Mouse (Mus musculus): ENCODE data around the gene Fras1. TPM values are rescaled to one million over a fixed set of nuclear protein-coding genes. Genes with fewer than 3 reads are reported as not detected.

The Fras1 gene
- polyA plus RNA-seq, 1 experiment = not detected

GRCm38 (mm10) chr5:96494502-96495292, 120.9 kb downstream of the Fras1 start:
- no peak overlapping the region for H3K27ac ChIP-seq (ENCODE audit: insufficient read depth, low read depth, low read length)
- no peaks in the 10 kb centered on the region for H3K4me1 ChIP-seq (ENCODE audit: control insufficient read depth, insufficient read depth, low read length)
- H3K4me3 ChIP-seq (ENCODE audit: insufficient read depth, low read depth, low read length) = no peak overlapping the region
- TF ChIP-seq CTCF (IDR thresholded peaks at IDR 0.05; ENCODE audit: insufficient read depth, low read depth, low read length) = no peak
- no peak for TF ChIP-seq POLR2A (IDR thresholded peaks at IDR 0.05; ENCODE audit: insufficient read depth, low read depth, low read length)
- 93% methylated on average over 7 of the region's 7 CpGs for WGBS

DNA sequence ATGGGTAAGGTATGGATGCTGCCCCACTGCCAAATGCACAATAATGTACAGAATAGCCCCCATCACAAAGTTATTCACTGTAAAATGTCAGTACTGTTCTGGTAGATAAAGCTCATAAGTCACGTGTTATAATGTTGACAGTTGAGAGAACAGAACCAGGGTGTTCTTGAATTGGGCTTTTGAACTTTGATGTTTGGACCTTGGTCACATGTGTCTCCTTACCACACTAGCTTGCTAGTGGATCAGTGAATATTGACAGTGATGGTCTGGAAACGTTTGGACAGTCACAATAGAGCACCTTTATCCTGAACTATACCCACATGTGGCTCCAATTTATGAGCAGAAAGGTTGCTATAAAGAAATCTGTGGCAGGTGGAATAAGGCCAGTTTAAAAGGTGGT, 124.3 kb downstream of the Fras1 start:
- H3K4me3 ChIP-seq (ENCODE audit: insufficient read depth, low read depth, low read length) = no peak overlapping the region
- TF ChIP-seq CTCF (IDR thresholded peaks at IDR 0.05; ENCODE audit: insufficient read depth, low read depth, low read length) (no peak), POLR2A (IDR thresholded peaks at IDR 0.05; ENCODE audit: insufficient read depth, low read depth, low read length) (no peak)
- H3K4me1 ChIP-seq (ENCODE audit: control insufficient read depth, insufficient read depth, low read length) = no peaks in the 10 kb centered on the region
- WGBS = 69% methylated on average over 2 of the region's 2 CpGs
- no peak overlapping the region for H3K27ac ChIP-seq (ENCODE audit: insufficient read depth, low read depth, low read length)

GRCm38 (mm10) chr5:96501783-96502182, 128.0 kb downstream of the Fras1 start:
- 80% methylated on average over 4 of the region's 4 CpGs for WGBS
- TF ChIP-seq POLR2A (IDR thresholded peaks at IDR 0.05; ENCODE audit: insufficient read depth, low read depth, low read length) (no peak), CTCF (IDR thresholded peaks at IDR 0.05; ENCODE audit: insufficient read depth, low read depth, low read length) (no peak)
- H3K27ac ChIP-seq (ENCODE audit: insufficient read depth, low read depth, low read length) = no peak overlapping the region

DNA sequence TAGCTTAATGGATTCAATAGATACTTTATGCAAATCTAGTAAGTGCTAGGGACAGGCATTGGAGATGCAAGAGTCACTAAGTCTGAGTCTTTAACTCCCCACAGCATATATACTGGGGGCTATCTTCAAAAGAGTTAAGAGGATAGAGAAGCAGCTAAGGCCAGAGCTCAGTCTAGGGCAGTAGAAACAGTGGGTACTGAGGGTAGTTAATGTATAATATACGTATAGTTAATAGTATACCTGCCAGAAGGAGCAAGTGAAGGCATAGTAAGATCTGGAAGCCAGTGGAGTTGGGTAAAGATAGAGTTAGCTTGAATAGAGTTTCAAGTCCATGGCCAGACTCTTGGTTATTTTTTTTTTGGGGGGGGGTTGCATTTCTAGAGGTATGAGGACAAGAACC, 128.6 kb downstream of the Fras1 start:
- H3K27ac ChIP-seq (ENCODE audit: insufficient read depth, low read depth, low read length) = no peak overlapping the region
- TF ChIP-seq CTCF (IDR thresholded peaks at IDR 0.05; ENCODE audit: insufficient read depth, low read depth, low read length) (no peak), POLR2A (IDR thresholded peaks at IDR 0.05; ENCODE audit: insufficient read depth, low read depth, low read length) (no peak)
- H3K4me3 ChIP-seq (ENCODE audit: insufficient read depth, low read depth, low read length) = no peak overlapping the region
- WGBS = 90% methylated on average over 1 of the region's 1 CpGs
- no peaks in the 10 kb centered on the region for H3K4me1 ChIP-seq (ENCODE audit: control insufficient read depth, insufficient read depth, low read length)

More at GRCm38 (mm10) chr5:96501783-96502182, 128.0 kb downstream of the Fras1 start:
- H3K4me3 ChIP-seq (ENCODE audit: insufficient read depth, low read depth, low read length) = no peak overlapping the region
- no peaks in the 10 kb centered on the region for H3K4me1 ChIP-seq (ENCODE audit: control insufficient read depth, insufficient read depth, low read length)

DNA sequence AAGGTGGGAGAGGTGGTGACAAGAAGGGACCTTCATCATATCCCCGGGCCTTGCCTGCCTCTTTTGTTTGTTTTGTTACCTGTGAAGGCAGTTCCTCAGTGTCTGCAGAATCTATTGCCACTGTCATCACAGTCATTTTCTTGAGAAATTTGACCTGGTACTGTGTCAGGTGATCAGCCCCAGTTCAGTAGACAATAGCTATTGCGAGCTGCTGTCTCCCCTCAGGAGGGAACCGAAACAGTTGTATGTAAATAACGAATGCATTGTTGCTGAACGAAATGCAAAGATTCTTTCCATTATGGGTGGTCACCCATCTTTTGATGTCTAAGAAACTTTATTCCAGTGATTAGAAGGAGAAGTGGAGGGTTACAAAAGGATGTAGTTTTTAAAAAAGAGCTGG, 137.2 kb downstream of the Fras1 start:
- Histone ChIP-seq H3K4me1 (ENCODE audit: control insufficient read depth, insufficient read depth, low read length) (no peaks in the 10 kb centered on the region), H3K27ac (ENCODE audit: insufficient read depth, low read depth, low read length) (no peak overlapping the region), H3K4me3 (ENCODE audit: insufficient read depth, low read depth, low read length) (no peak overlapping the region)
- WGBS = 86% methylated on average over 5 of the region's 5 CpGs
- no peak for TF ChIP-seq CTCF (IDR thresholded peaks at IDR 0.05; ENCODE audit: insufficient read depth, low read depth, low read length)
- no peak for TF ChIP-seq POLR2A (IDR thresholded peaks at IDR 0.05; ENCODE audit: insufficient read depth, low read depth, low read length)

DNA sequence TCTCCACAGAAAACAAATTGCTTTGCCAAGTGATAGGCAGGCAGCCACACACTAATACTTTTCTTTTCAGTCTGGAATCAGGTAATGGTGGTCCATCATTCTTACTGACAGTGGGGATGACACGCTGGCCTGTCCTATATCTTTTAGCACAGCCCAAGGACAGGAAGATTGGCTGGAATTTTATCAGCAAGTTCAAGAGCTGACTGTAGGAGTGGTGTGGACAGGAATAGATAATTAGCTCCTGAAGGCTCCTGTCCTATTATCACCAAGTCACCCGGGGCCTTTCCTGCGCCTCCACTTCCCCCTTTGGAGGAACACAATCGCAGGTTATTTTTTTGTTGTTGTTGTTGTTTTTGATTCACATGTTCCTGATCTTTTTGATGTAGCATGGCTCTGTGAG, 139.6 kb downstream of the Fras1 start:
- TF ChIP-seq POLR2A (IDR thresholded peaks at IDR 0.05; ENCODE audit: insufficient read depth, low read depth, low read length) (no peak), CTCF (IDR thresholded peaks at IDR 0.05; ENCODE audit: insufficient read depth, low read depth, low read length) (no peak)
- H3K4me1 ChIP-seq (ENCODE audit: control insufficient read depth, insufficient read depth, low read length) = peaks cover 2% of the 10 kb centered on the region; the same call in 1 of the 2 replicates
- H3K4me3 ChIP-seq (ENCODE audit: insufficient read depth, low read depth, low read length) = no peak overlapping the region
- H3K27ac ChIP-seq (ENCODE audit: insufficient read depth, low read depth, low read length) = no peak overlapping the region
- WGBS = 74% methylated on average over 4 of the region's 4 CpGs

GRCm38 (mm10) chr5:96515860-96516311, 142.1 kb downstream of the Fras1 start:
- H3K4me1 ChIP-seq (ENCODE audit: control insufficient read depth, insufficient read depth, low read length) = peaks cover 2% of the 10 kb centered on the region; the same call in 1 of the 2 replicates
- 61% methylated on average over 3 of the region's 3 CpGs for WGBS
- TF ChIP-seq CTCF (IDR thresholded peaks at IDR 0.05; ENCODE audit: insufficient read depth, low read depth, low read length) (no peak), POLR2A (IDR thresholded peaks at IDR 0.05; ENCODE audit: insufficient read depth, low read depth, low read length) (no peak)
- H3K27ac ChIP-seq (ENCODE audit: insufficient read depth, low read depth, low read length) = no peak overlapping the region
- no peak overlapping the region for H3K4me3 ChIP-seq (ENCODE audit: insufficient read depth, low read depth, low read length)

DNA sequence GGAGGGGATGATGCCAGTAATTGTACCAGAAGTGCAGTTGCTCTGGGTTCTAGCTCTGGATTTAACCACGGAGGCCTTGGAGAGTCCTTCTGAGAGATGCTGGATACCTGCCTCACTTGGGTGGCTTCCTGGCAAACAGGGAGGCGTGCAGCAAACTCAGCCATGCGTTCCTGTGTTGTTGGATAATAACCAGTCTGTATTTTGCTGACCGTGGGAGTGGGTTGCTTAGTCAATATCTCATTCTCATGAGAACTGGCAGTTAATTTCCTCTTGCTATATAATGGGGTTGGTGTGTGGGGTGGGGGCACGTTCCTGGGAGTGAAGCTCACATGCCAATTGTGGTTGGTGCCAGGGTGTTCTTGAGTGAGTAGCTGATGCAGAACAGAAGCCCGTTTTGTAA, 142.6 kb downstream of the Fras1 start:
- Histone ChIP-seq H3K4me1 (ENCODE audit: control insufficient read depth, insufficient read depth, low read length) (peaks cover 2% of the 10 kb centered on the region; the same call in 1 of the 2 replicates), H3K27ac (ENCODE audit: insufficient read depth, low read depth, low read length) (no peak overlapping the region), H3K4me3 (ENCODE audit: insufficient read depth, low read depth, low read length) (no peak overlapping the region)
- 39% methylated on average over 6 of the region's 6 CpGs for WGBS
- TF ChIP-seq CTCF (IDR thresholded peaks at IDR 0.05; ENCODE audit: insufficient read depth, low read depth, low read length) (no peak), POLR2A (IDR thresholded peaks at IDR 0.05; ENCODE audit: insufficient read depth, low read depth, low read length) (no peak)

- TF ChIP-seq POLR2A (IDR thresholded peaks at IDR 0.05; ENCODE audit: insufficient read depth, low read depth, low read length) (no peak), CTCF (IDR thresholded peaks at IDR 0.05; ENCODE audit: insufficient read depth, low read depth, low read length) (no peak)
- no peaks in the 10 kb centered on the region for H3K4me1 ChIP-seq (ENCODE audit: control insufficient read depth, insufficient read depth, low read length)
- no peak overlapping the region for H3K27ac ChIP-seq (ENCODE audit: insufficient read depth, low read depth, low read length)
- no peak overlapping the region for H3K4me3 ChIP-seq (ENCODE audit: insufficient read depth, low read depth, low read length)
- 91% methylated on average over 9 of the region's 9 CpGs for WGBS
Measured at GRCm38 (mm10) chr5:96521541-96521940, 147.8 kb downstream of the Fras1 start.

All from olfactory bulb, adult 2 months (tissue).